Mouse (Mus musculus) cerebellum, adult 2 months (tissue): ENCODE measurements around the gene Arhgef7.

ENCODE experiments used
- CTCF ChIP-seq: fragments of 200-500 bp; IDR thresholded peaks from 2 replicates; pipeline ENCODE4 v1.5.1; 2011; ENCODE audit warnings: low read depth, mild to moderate bottlenecking, control low read depth, low read length, moderate library complexity, borderline replicate concordance; ENCODE audit not compliant: insufficient read depth
- POLR2A ChIP-seq: fragments of 200-500 bp; IDR thresholded peaks from 2 replicates; pipeline ENCODE4 v1.6.1; 2011; ENCODE audit warnings: low read length, control low read depth, borderline replicate concordance; ENCODE audit not compliant: insufficient read depth

- TF ChIP-seq CTCF (no peak), POLR2A (peak; percentile 66)
Measured at GRCm38 (mm10) chr8:11757568-11758481, 30.3 kb downstream of the Arhgef7 start.
